Mouse (Mus musculus) CH12.LX (cell line): ENCODE data around the gene Kmt5a. TPM values are rescaled to one million over a fixed set of nuclear protein-coding genes. Genes with fewer than 3 reads are reported as not detected.

Experiments used
- DNase-seq: peaks from one replicate; pipeline ENCODE4 v3.0.0-alpha.2; 2013; ENCODE audit errors: extremely low read depth
- H3K27ac ChIP-seq: 2 replicates; pipeline ENCODE4 v1.5.1; 2012; ENCODE audit warnings: low read depth, mild to moderate bottlenecking, control low read depth, moderate library complexity; ENCODE audit not compliant: insufficient read depth
- H3K27me3 ChIP-seq: replicated peaks from 2 replicates; pipeline ENCODE3; 2012; ENCODE audit warnings: inconsistent platforms
- H3K36me3 ChIP-seq, 2 experiments: replicated peaks in 1 of 2; 2 replicates each; pipeline versions ENCODE3 to v1.6.1; 2012; ENCODE audit warnings: inconsistent platforms in 1 of 2, low read length in 1 of 2, mild to moderate bottlenecking in 1 of 2, mixed read lengths in 1 of 2, moderate library complexity in 1 of 2; ENCODE audit not compliant: control insufficient read depth in 1 of 2, insufficient read depth in 1 of 2
- H3K4me1 ChIP-seq, 2 experiments: 2 replicates each; pipeline ENCODE4 v1.6.1; 2012; ENCODE audit warnings: inconsistent platforms in 1 of 2, moderate library complexity in 1 of 2; ENCODE audit not compliant: insufficient read depth in 2 of 2, control insufficient read depth in 1 of 2
- H3K4me2 ChIP-seq: 2 replicates; pipeline ENCODE4 v1.6.1; 2012; ENCODE audit warnings: low read depth, mild to moderate bottlenecking, control low read depth; ENCODE audit not compliant: poor library complexity, insufficient read depth, severe bottlenecking
- H3K4me3 ChIP-seq, 3 experiments: fragments of 150-350 bp in 1 of 3; sonication (generic) in 1 of 3; replicated peaks in 1 of 3; 2 replicates each; pipeline versions ENCODE3 to v1.5.1; 2011 to 2012; ENCODE audit warnings: low read depth in 2 of 3, low read length in 2 of 3, mild to moderate bottlenecking in 2 of 3, moderate library complexity in 2 of 3, control low read depth in 1 of 3, improper control_type of control experiment in 1 of 3, inconsistent platforms in 1 of 3, mixed read lengths in 1 of 3; ENCODE audit not compliant: poor library complexity in 1 of 3
- H3K79me2 ChIP-seq: replicated peaks from 2 replicates; pipeline ENCODE4 v1.6.1; 2012; ENCODE audit warnings: mild to moderate bottlenecking, moderate library complexity; ENCODE audit not compliant: control insufficient read depth, poor library complexity, insufficient read depth, severe bottlenecking; ENCODE audit errors: extremely low read depth
- H3K9ac ChIP-seq: 2 replicates; pipeline ENCODE4 v1.6.1; 2012; ENCODE audit warnings: low read depth, mild to moderate bottlenecking, control low read depth, moderate library complexity; ENCODE audit not compliant: insufficient read depth
- H3K9me3 ChIP-seq: replicated peaks from 2 replicates; pipeline ENCODE3; 2012; ENCODE audit warnings: low read length, inconsistent platforms, mixed read lengths
- BHLHE40 ChIP-seq: IDR thresholded peaks from 2 replicates; pipeline ENCODE4 v1.6.1; 2011; ENCODE audit warnings: mild to moderate bottlenecking, low read depth, low read length, improper control_type of control experiment
- CHD2 ChIP-seq: IDR thresholded peaks from 2 replicates; pipeline ENCODE4 v1.6.1; 2011; ENCODE audit warnings: low read length, improper control_type of control experiment
- E2F4 ChIP-seq: IDR thresholded peaks from 2 replicates; pipeline ENCODE4 v1.6.1; 2011; ENCODE audit warnings: low read depth, low read length, improper control_type of control experiment; ENCODE audit not compliant: insufficient replicate concordance
- EP300 ChIP-seq: IDR thresholded peaks from 2 replicates; pipeline ENCODE4 v1.6.1; 2011; ENCODE audit warnings: low read length, improper control_type of control experiment
- ETS1 ChIP-seq: conservative IDR thresholded peaks from 2 replicates; pipeline ENCODE4 v1.6.1; 2012; ENCODE audit warnings: low read depth, mild to moderate bottlenecking, inconsistent platforms, low read length, improper control_type of control experiment, moderate library complexity
- IRF4 ChIP-seq: IDR thresholded peaks from 2 replicates; pipeline ENCODE4 v1.6.1; 2014; ENCODE audit warnings: low read depth, mild to moderate bottlenecking, inconsistent platforms, low read length, improper control_type of control experiment
- KAT2A ChIP-seq: IDR thresholded peaks from 2 replicates; pipeline ENCODE4 v1.6.1; 2012; ENCODE audit warnings: low read length, improper control_type of control experiment, inconsistent platforms; ENCODE audit not compliant: insufficient replicate concordance
- MAFK ChIP-seq: IDR thresholded peaks from 2 replicates; pipeline ENCODE4 v1.6.1; 2011; ENCODE audit warnings: low read length, improper control_type of control experiment; ENCODE audit not compliant: insufficient replicate concordance
- MAZ ChIP-seq: IDR thresholded peaks from 2 replicates; pipeline ENCODE4 v1.6.1; 2012; ENCODE audit warnings: low read depth, mild to moderate bottlenecking, inconsistent platforms, low read length, improper control_type of control experiment, moderate library complexity
- MEF2A ChIP-seq: IDR thresholded peaks from 2 replicates; pipeline ENCODE4 v1.6.1; 2014; ENCODE audit warnings: low read depth, mild to moderate bottlenecking, inconsistent platforms, low read length, improper control_type of control experiment, borderline replicate concordance
- MXI1 ChIP-seq: IDR thresholded peaks from 2 replicates; pipeline ENCODE4 v1.6.1; 2011; ENCODE audit warnings: mild to moderate bottlenecking, low read depth, low read length, improper control_type of control experiment
- NELFE ChIP-seq: IDR thresholded peaks from 2 replicates; pipeline ENCODE4 v1.6.1; 2011; ENCODE audit warnings: low read depth, low read length, improper control_type of control experiment
- POLR2A ChIP-seq: IDR thresholded peaks from 2 replicates; pipeline ENCODE4 v1.6.1; 2011; ENCODE audit warnings: low read depth, mild to moderate bottlenecking, improper control_type of control experiment, low read length
- POLR2AphosphoS2 ChIP-seq: IDR thresholded peaks from 2 replicates; pipeline ENCODE4 v1.6.1; 2011; ENCODE audit warnings: low read depth, low read length, improper control_type of control experiment
- SMC3 ChIP-seq: IDR thresholded peaks from 2 replicates; pipeline ENCODE4 v1.6.1; 2011; ENCODE audit warnings: low read depth, low read length, improper control_type of control experiment
- TBP ChIP-seq: conservative IDR thresholded peaks from 2 replicates; pipeline ENCODE4 v1.6.1; 2011; ENCODE audit warnings: low read depth, low read length, improper control_type of control experiment
- TCF12 ChIP-seq: IDR thresholded peaks from 2 replicates; pipeline ENCODE4 v1.6.1; 2014; ENCODE audit warnings: low read depth, mild to moderate bottlenecking, inconsistent platforms, low read length, improper control_type of control experiment
- UBTF ChIP-seq: IDR thresholded peaks from 2 replicates; pipeline ENCODE4 v1.6.1; 2012; ENCODE audit warnings: low read depth, mild to moderate bottlenecking, inconsistent platforms, low read length, improper control_type of control experiment, moderate library complexity
- ZC3H11A ChIP-seq: IDR thresholded peaks from 2 replicates; pipeline ENCODE4 v1.6.1; 2012; ENCODE audit warnings: low read depth, mild to moderate bottlenecking, inconsistent platforms, low read length, improper control_type of control experiment
- ZKSCAN1 ChIP-seq: IDR thresholded peaks from 2 replicates; pipeline ENCODE4 v1.6.1; 2012; ENCODE audit warnings: low read depth, inconsistent platforms, low read length, improper control_type of control experiment, borderline replicate concordance
- ZMIZ1 ChIP-seq: IDR thresholded peaks from 2 replicates; pipeline ENCODE4 v1.6.1; 2012; ENCODE audit warnings: low read depth, mild to moderate bottlenecking, inconsistent platforms, low read length, improper control_type of control experiment
- ZNF384 ChIP-seq: IDR thresholded peaks from 2 replicates; pipeline ENCODE4 v1.6.1; 2012; ENCODE audit warnings: low read depth, low read length, improper control_type of control experiment, inconsistent platforms
- dilution Hi-C: fragments of 300-500 bp; cut with MboI; formaldehyde crosslinking; loops from 2 replicates; pipeline ENCODE4 v1.14.3; 2020; ENCODE audit warnings: low sequenced_read_pairs; ENCODE audit not compliant: extremely low pct_unique_long_range_greater_than_20kb, extremely low pct_ligation_motif_present
- in situ Hi-C: fragments of 300-500 bp; cut with MboI; formaldehyde crosslinking; loops from 3 replicates; pipeline ENCODE4 v1.14.3; 2019; ENCODE audit warnings: low sequenced_read_pairs, low pct_ligation_motif_present, low pct_unique_long_range_greater_than_20kb, mixed read lengths
- polyA plus RNA-seq: library from polyadenylated mRNA; unstranded; fragments of >175 nt; gene quantifications from 2 replicates; pipeline ENCODE4 v1.2.1, GENCODE M21; 2012; ENCODE audit warnings: low read depth; ENCODE audit not compliant: insufficient read length
- total RNA-seq, 2 experiments: library from RNA; depleted of rRNA; stranded (reverse); fragments of 300-350 nt in 1 of 2; fragments of >200 nt in 1 of 2; gene quantifications; 2 replicates each; pipeline ENCODE4 v1.2.3; 2012 to 2014

Kmt5a gene
- total and polyA plus RNA-seq, 3 experiments, result 55.3 to 151 (median 62.8) TPM

GRCm38 (mm10) chr5:124446301-124446881, 6.7 kb downstream of the Kmt5a start:
- no peaks in the 10 kb centered on the region for H3K27me3 ChIP-seq
- peak overlapping the region; percentile 92 for H3K9ac ChIP-seq
- H3K79me2 ChIP-seq, result peaks cover 92% of the 10 kb centered on the region
- H3K27ac ChIP-seq, result peak overlapping the region; percentile 77
- DNase-seq, result peak; percentile 90
- peak overlapping the region; percentile 64 for H3K4me2 ChIP-seq
- peaks cover 16 to 63% of the 10 kb centered on the region in 2 experiments for H3K4me1 ChIP-seq
- TF ChIP-seq E2F4, result no peak
- peak; percentile 51; the same call in 1 of the 2 replicates for TF ChIP-seq POLR2A
- TF ChIP-seq MEF2A, result no peak
- TF ChIP-seq IRF4, result no peak
- TF ChIP-seq ZKSCAN1, result no peak
- TF ChIP-seq ZC3H11A, result no peak
- peak; percentile 47; the same call in 1 of the 2 replicates for TF ChIP-seq TCF12
- no peak for TF ChIP-seq MAFK
- TF ChIP-seq BHLHE40, result no peak
- no peak for TF ChIP-seq SMC3
- TF ChIP-seq TBP, result 0 out of 2 replicates have a peak, but pooled peaks have one; percentile 18
- TF ChIP-seq ETS1, result no peak
- peak; percentile 67 for TF ChIP-seq MAZ
- no peak for TF ChIP-seq KAT2A
- TF ChIP-seq NELFE, result 0 out of 2 replicates have a peak, but pooled peaks have one; percentile 15
- TF ChIP-seq UBTF, result no peak
- peak; percentile 47; the same call in 1 of the 2 replicates for TF ChIP-seq POLR2AphosphoS2
- TF ChIP-seq CHD2, result peak; percentile 63; the same call in 1 of the 2 replicates
- peak; percentile 34; the same call in 1 of the 2 replicates for TF ChIP-seq ZMIZ1
- TF ChIP-seq EP300, result no peak
- no peak for TF ChIP-seq ZNF384
- no peak; the same call in 1 of the 2 replicates for TF ChIP-seq MXI1
- TF ChIP-seq, all 38 proteins: peak for 8
- Histone ChIP-seq H3K4me3 (peak overlapping the region; percentile 69 to 88 (median 76)), H3K36me3 (peaks cover 40 to 56% of the 10 kb centered on the region in 2 experiments), H3K9me3 (no peaks in the 10 kb centered on the region)
- dilution Hi-C loops, result no loop called here
- in situ Hi-C loops, result loop anchor here (25.0 kb wide), 1 partner anchor 416 kb away; the partner anchor contains the start of genes Ccdc92 and Zfp664
